Mouse (Mus musculus) small intestine, adult 2 months (tissue): ENCODE results near the gene Bnc1.

ENCODE experiments used
- CTCF ChIP-seq: fragments of 200-500 bp; IDR thresholded peaks from 2 replicates; pipeline ENCODE4 v1.5.1; 2012; ENCODE audit warnings: low read depth, mild to moderate bottlenecking, control low read depth, inconsistent platforms, low read length, moderate library complexity, mixed read lengths; ENCODE audit not compliant: insufficient replicate concordance, insufficient read length; ENCODE audit errors: extremely low read depth
- POLR2A ChIP-seq: fragments of 200-500 bp; IDR thresholded peaks from 2 replicates; pipeline ENCODE4 v1.6.1; 2012; ENCODE audit warnings: low read depth, mild to moderate bottlenecking, control low read depth, inconsistent platforms, low read length, moderate library complexity

- TF ChIP-seq CTCF = no peak
- TF ChIP-seq POLR2A = no peak
Observed at GRCm38 (mm10) chr7:81973339-81973738, 18.8 kb downstream of the Bnc1 start.
